Mouse (Mus musculus): Measurements from ENCODE around the gene Fmo6. TPM values are rescaled to one million over a fixed set of nuclear protein-coding genes. Genes with fewer than 3 reads are reported as not detected.

The Fmo6 gene
- polyA plus RNA-seq, 1 experiment from 2014 or later, result not detected

DNA sequence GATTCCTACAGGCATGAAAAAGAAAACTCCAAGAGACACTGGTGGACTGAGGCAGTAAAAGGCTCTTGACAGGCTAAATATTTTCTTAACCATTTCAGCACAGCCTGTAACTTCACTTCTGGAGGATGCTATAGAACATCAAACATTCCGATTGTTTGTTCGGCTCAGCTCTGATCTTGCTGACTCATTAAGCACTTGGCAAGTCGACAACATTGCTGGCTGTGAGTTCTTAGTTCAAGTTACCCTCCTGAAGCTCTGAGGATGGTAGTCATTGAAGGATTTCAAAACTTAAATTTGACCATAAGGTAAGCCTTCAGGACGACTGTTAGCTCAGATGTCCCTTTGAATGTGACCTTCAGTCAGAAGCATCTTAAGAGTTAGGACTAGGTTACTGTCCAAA, 69.9 kb downstream of the Fmo6 start:
- Histone ChIP-seq H3K9ac (ENCODE audit: low read depth, low read length) (no peak overlapping the region), H3K9me3 (ENCODE audit: control insufficient read depth, low read length) (no peaks in the 10 kb centered on the region), H3K27me3 (replicated peaks; ENCODE audit: control insufficient read depth, insufficient read depth, low read length) (no peaks in the 10 kb centered on the region), H3K4me2 (ENCODE audit: low read depth, low read length) (no peak overlapping the region), H3K4me1 (ENCODE audit: control insufficient read depth, insufficient read depth, low read length) (peaks cover 12% of the 10 kb centered on the region), H3K4me3 (ENCODE audit: low read length) (no peak overlapping the region), H3K27ac (ENCODE audit: low read length) (no peak overlapping the region), H3K36me3 (ENCODE audit: control insufficient read depth, insufficient read depth, low read length) (no peaks in the 10 kb centered on the region)
- no peak for ATAC-seq
- 78% methylated on average over 4 of the region's 4 CpGs for WGBS

Other genes with a start within 250 kb of the Fmo6 start
- 87.1 and 112 TPM in 2 replicates for gene Prrc2c, start 197.0 kb downstream of the Fmo6 start, polyA plus RNA-seq (2015; fragmentation: Nextera tagmentation; extraction: Ambion mirVana)
- 11.7 and 13.0 TPM in 2 replicates for gene Fmo4, start 123.5 kb downstream of the Fmo6 start, polyA plus RNA-seq (2015; fragmentation: Nextera tagmentation; extraction: Ambion mirVana)
- gene Fmo1, start 70.9 kb downstream of the Fmo6 start, polyA plus RNA-seq (2015; fragmentation: Nextera tagmentation; extraction: Ambion mirVana), result 12.8 and 14.6 TPM in 2 replicates
- gene Fmo2, start 38.8 kb downstream of the Fmo6 start, polyA plus RNA-seq (2015; fragmentation: Nextera tagmentation; extraction: Ambion mirVana), result 2.1 and 3.4 TPM in 2 replicates
- not detected in 2 replicates for gene Fmo3, start 47.0 kb upstream of the Fmo6 start, polyA plus RNA-seq (2015; fragmentation: Nextera tagmentation; extraction: Ambion mirVana)
- not detected in 2 replicates for gene Mroh9, start 148.2 kb upstream of the Fmo6 start, polyA plus RNA-seq (2015; fragmentation: Nextera tagmentation; extraction: Ambion mirVana)

All from intestine, embryonic 16.5 days (tissue).